Mouse (Mus musculus) heart, postnatal 0 days (tissue): ENCODE data around the gene Tex2.

Experiments
- CTCF ChIP-seq: IDR thresholded peaks from 2 replicates; pipeline ENCODE4 v1.5.1; 2016; ENCODE audit warnings: antibody characterized with exemption, control low read depth, low read depth
- EP300 ChIP-seq: IDR thresholded peaks from 2 replicates; pipeline ENCODE4 v1.6.1; 2016; ENCODE audit warnings: antibody characterized with exemption, low read depth

DNA sequence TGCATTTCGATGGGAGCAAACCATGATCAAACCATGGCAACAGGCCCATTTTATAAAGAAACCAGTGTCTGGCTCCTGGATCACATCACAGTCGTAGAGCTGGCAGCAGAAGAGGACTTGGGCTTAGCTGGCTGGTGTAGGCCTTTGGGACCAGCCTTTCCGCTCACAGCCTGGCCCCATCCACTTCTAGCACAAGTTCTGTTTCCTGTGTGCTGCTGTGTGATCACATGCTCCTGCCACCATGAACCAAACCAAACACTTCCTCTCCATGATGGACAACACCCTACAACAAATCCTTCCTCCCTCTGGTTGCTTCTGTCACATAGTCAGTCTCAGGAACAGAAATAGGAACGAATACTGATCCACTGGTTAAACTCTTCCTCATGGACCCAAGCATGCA, 50.5 kb downstream of the Tex2 start:
- no peak for TF ChIP-seq CTCF
- TF ChIP-seq EP300, result no peak
